Mouse (Mus musculus): ENCODE results near the gene Apbb1ip.

The Apbb1ip gene

DNA sequence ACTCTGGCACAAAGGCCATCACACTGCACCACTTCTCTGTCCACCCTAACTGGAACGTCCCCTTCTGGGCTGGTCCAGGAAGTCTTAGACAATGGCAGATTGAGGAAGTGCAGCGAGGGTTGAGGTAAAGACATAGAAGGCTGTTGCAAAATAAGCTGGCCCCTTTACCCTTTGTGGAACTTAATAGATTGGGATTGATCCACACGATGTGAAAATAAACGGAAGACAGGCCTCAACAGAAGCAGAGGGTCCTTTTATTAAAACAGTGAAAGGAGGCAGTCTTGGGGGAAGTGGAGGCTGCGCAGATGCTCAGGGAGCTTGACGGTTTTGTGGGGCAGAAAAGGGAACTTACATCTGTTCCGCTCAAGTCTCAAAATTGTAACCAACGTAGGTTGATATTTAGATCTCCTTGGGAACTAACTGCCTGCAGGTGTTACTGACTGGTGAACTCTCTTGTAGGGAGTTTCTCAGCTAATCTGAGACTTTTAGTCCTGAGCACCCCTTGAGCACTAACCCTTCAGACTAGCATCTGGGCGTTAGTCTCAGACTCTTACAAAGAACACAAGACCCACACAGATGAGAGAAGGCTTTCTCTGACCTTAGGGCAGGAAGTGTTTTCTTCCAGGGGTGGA is at the start of gene Apbb1ip:
TSS of gene Apbb1ip (plus strand) at position 546 of the 632 bp plus-strand sequence.
- in situ Hi-C loops (cut with MboI, MseI): no loop called here

GRCm38 (mm10) chr2:22727113-22727512 is 46.8 kb upstream of the Apbb1ip start:
- in situ Hi-C loops (cut with MboI, MseI): loop anchor here (10.0 kb wide), 1 partner anchor 762 kb away; no protein-coding TSS in a partner anchor

GRCm38 (mm10) chr2:22736134-22736533 is 37.8 kb upstream of the Apbb1ip start:
- in situ Hi-C loops (cut with MboI, MseI): loop anchor here (5.0 kb wide), 1 partner anchor 594 kb away; no protein-coding TSS in a partner anchor

GRCm38 (mm10) chr2:22739369-22739768 is 34.5 kb upstream of the Apbb1ip start:
- in situ Hi-C loops (cut with MboI, MseI): loop anchor here (5.0 kb wide), 1 partner anchor 597 kb away; no protein-coding TSS in a partner anchor

GRCm38 (mm10) chr2:22740441-22740840 is 33.5 kb upstream of the Apbb1ip start:
- in situ Hi-C loops (cut with MboI, MseI): no loop called here

DNA sequence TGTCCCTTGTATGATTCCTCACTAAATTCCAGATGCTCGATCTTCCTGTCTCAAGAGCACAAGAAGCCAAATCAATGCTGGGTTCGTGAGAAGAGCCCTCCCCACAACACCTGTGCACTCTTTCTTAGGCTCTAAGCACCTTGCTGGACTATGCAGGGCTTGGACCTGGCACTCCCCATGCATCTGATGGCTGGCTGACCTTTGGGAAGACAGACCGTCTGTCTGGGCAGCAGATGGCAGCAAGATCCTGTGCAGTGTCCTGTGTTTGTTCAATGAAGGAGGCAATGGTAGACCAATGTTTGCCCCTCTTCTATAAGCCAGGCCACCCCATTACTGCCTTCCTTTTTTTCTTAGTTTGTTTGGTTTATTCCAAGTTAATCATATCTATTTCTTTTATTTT is 32.7 kb upstream of the Apbb1ip start:
- in situ Hi-C loops (cut with MboI, MseI): no loop called here

- in situ Hi-C loops (cut with MboI, MseI): no loop called here
These were observed 29.7 kb upstream of the Apbb1ip start for GRCm38 (mm10) chr2:22744121-22744761.

DNA sequence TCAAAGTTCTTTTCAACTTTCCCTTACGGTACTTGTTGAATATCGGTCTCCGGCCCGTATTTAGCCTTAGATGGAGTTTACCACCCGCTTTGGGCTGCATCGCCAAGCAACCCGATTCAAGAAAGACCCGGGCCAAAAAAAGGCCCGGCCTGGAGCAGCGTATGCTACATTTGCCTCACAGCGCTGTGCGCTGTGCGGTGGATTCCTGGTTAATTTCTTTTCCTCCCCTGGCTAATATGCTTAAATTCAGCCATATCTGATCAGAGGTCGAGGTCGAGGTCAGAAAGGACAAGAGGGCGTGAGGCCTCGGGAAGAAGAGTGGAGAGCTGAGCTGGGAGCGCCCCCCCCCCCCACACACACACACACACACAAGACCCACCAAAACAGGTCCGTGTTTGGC is 29.0 kb upstream of the Apbb1ip start:
- in situ Hi-C loops (cut with MboI, MseI): no loop called here

DNA sequence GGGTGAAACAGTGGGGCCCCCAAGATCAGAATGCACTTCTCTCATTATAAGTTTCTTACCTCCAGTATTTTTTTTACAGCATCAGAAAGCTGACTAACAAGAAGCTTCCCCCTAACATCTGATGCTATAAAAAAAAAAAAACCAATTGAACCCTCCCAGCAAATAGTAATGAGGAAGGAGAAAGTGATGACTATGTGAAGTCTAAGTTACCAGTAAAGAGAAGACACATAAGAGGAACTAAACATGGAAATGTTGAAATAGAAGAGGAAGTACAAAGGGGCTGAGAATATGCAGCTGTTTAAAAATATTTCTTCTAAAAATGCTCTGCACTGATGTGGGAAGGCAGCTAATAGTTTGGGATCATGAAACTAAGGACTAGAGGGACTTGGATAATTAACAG is 27.1 kb upstream of the Apbb1ip start:
- in situ Hi-C loops (cut with MboI, MseI): no loop called here

DNA sequence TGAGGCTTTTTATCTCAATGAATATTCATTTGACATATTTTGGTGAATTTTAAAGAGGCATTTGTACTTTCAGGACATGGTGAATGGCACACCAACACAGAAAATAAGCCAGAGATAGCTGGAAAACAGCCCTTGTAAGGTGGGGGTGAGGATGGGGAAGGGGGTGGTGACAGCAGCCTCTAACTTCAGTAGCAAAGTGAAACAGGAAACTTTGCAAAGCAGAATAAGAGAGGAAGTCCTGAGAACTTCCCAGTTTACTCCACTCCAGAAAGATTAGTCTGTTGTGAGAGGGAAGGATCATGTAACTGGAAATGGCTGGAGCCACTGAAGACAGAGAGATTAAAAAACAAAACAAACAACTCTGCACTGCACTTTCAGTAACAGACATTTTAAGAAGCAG is 26.0 kb upstream of the Apbb1ip start:
- in situ Hi-C loops (cut with MboI, MseI): no loop called here

GRCm38 (mm10) chr2:22749761-22750160 is 24.1 kb upstream of the Apbb1ip start:
- in situ Hi-C loops (cut with MboI, MseI): no loop called here

GRCm38 (mm10) chr2:22752492-22752891 is 21.4 kb upstream of the Apbb1ip start:
- in situ Hi-C loops (cut with MboI, MseI): no loop called here

GRCm38 (mm10) chr2:22753461-22754075 is 20.3 kb upstream of the Apbb1ip start:
- in situ Hi-C loops (cut with MboI, MseI): no loop called here

DNA sequence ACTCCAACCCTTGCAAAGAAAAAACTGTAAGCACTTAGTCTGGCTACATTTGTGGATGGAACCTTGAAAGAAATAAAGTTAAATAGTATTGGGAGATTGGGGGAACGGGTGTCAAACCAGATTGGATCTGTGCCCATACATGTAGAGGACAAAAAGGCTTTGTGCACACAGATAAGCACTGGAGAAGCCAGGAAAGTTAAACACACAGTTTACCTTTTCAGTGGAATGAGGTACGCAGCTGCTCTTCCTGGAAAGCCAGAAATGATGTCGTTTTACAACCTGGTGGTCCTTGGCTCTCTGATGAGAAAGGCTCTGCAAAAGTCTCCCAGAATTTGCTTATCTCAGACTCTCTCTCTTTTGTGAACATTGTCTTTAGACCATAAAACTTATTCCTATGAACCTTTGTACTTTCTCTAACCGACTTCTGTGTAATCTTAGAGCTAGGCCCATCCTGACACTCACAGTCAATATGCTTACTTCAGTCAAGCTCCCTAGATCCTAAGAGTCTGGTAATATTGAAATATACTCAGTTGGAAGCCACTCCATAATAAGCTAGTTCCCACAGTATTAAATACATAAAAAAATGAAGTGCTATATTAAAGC is 19.6 kb upstream of the Apbb1ip start:
- in situ Hi-C loops (cut with MboI, MseI): no loop called here

DNA sequence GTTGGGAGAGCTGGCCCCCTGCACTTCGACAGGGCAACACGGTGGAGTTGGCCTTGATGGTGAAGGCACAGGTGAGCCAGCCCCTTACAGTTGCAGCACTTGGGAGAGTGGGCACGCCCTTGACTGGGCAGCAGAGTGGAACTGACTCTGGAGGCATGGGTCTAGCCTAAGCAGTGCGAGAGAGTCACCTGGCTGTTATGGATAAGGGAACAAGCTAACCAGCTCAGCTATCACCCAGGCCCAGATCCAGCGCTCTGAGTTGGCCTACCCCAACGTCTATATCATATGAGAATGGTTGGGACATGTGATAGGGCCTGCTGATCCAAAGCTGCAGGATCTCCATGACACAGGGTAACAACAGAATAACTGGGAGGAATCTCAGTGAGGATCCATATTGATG is 18.3 kb upstream of the Apbb1ip start:
- in situ Hi-C loops (cut with MboI, MseI): loop anchor here (5.0 kb wide), 1 partner anchor 112 kb away; no protein-coding TSS in a partner anchor

- in situ Hi-C loops (cut with MboI, MseI): loop anchor here (5.0 kb wide), 1 partner anchor 109 kb away; no protein-coding TSS in a partner anchor
These were observed 15.5 kb upstream of the Apbb1ip start for GRCm38 (mm10) chr2:22758310-22758972.

DNA sequence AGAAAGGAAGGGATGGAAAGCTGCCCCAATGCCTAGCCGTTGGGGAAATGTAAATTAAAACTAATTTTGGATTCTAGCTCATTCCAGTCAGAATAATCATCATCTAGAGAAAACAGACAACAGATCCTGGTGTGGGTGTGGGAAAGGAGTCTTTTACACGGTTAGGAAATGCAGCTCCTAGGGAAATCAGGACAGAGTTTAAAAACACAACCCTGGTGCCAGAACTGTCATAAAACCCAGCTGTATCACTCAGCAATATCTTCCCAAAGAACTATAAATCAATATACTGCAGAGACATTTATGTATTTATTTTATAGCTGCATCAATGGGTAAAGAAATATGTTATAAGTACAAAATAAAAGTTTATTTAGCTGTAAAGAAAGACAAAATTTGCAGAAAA is 13.4 kb upstream of the Apbb1ip start:
- in situ Hi-C loops (cut with MboI, MseI): no loop called here

DNA sequence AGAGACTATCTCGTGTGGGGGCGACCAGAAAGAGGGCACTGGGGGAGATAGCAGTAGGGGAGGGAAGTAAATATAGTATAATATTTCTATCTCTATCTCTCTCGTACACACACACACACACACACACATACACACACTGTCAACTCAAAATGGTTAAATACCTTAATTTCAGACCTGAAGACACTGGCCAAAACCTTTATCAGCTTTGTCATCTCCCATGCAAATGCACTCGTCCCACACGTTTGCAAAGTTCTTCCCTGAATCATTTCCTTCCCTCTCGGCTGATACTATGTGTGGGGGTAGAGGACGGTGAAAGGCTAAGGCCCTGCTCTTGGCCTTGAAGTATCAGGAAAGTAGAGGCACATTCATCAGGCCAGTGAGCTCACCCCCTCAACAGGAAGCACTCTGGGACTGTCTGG is 12.8 kb upstream of the Apbb1ip start:
- in situ Hi-C loops (cut with MboI, MseI): no loop called here

GRCm38 (mm10) chr2:22764774-22765387 is 9.0 kb upstream of the Apbb1ip start:
- in situ Hi-C loops (cut with MboI, MseI): no loop called here

DNA sequence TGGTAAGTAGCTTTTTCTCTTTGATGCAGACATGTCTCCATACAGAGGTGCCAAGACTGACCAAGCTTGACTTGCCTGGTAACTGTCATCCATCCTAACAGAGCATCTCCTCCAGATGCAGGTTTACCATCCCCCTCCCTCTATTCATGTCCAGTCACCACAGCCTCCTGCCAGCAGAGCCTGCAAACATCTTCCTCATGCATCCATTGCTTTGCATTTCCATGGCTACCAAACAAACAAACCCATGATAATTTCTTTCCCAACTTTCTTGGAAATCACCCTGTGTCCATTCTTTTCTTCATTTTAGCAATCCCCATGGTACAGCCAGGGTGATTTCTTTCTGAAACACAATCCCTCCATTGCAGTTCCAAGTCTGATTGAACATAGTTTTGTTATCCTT is 2.6 kb upstream of the Apbb1ip start:
- in situ Hi-C loops (cut with MboI, MseI): no loop called here

DNA sequence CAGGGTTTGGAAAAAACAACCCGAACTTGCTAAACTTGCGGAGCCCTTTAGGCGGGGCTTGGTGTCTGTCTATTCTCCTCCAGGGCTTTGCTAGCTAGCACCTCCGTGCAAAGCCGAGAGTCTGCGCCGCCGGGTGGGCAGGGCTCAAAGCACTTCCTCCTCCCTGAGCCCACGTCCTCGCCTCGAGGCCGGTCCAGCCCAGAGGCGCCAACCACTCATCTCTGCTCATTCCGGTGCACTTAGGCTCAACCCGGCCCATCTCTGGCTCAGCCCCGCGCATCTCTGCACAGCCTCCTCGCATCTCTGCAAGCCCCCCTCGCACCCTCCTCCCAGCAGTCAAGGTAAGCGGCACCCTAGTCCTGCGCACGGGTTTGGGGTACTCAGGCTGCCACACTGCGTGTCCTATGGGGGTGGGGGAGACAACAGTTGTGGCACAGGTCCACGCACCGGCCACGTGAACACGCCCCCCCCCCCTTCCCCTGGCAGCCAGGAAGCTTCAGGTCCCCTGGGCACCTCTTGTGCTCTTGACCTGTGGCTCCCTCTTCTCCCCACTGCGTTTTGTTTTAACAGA is 372 bp downstream of the Apbb1ip start:
- in situ Hi-C loops (cut with MboI, MseI): no loop called here

All from T-helper 2 cell (primary cell).